Mouse (Mus musculus) hematopoietic multipotent progenitor cell, adult 10-12 weeks (in vitro differentiated cells): ENCODE measurements around the gene Mtx2. TPM values are rescaled to one million over a fixed set of nuclear protein-coding genes. Genes with fewer than 3 reads are reported as not detected.

Experiments
- polyA plus RNA-seq: library from polyadenylated mRNA; stranded (reverse); fragments of >175 nt; gene quantifications from 2 replicates; pipeline ENCODE4 v1.2.3, GENCODE M21; 2012; ENCODE audit warnings: low replicate concordance

Mtx2 gene
- polyA plus RNA-seq: 21.6 and 35.3 TPM in 2 replicates

DNA sequence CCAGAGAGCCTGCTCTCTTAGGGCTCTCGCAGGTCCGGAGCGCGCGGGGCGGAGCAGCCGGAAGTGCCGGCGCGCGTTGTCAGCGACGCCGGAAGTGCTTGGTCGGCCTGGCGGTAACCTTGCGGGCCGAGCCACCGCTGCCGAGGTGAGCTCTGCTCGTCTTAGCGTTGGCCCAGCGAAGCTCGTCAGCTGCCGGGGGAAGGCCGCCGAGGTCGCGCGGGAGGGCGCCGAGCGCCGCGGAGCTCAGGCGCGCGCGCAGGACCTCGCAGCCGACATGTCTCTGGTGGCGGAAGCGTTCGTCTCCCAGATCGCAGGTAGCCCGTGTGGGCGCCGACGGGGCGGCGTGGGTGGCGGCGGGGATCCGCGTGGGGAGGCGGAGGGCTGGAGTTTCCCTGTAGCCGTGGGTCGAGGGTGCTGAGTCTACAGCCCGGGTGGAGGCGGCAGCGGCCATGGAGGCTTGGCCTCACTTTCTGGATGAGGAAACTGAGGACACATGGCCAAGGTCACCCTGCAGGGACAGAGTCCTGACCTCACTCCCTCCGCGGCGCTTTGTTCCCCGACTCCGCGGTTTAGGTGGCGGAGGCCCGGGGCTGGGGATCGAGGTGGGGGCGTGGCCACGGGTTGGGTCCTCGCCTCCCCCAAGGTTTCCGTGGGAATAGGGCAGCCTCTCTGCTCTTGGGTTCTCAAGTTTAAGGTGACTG lies at the start of gene Mtx2:
Gene Mtx2 (plus strand): TSS at position 74 of the 701 bp plus-strand sequence.

Other genes with a start within 250 kb of the Mtx2 start
- 5.0 and 12.5 TPM in 2 replicates for gene Lnpk, start 246.4 kb upstream of the Mtx2 start, polyA plus RNA-seq
- gene Evx2, start 166.2 kb upstream of the Mtx2 start, polyA plus RNA-seq: not detected in 2 replicates
- not detected in 2 replicates for gene Hoxd13, start 157.5 kb upstream of the Mtx2 start, polyA plus RNA-seq
- not detected in 2 replicates for gene Hoxd12, start 150.8 kb upstream of the Mtx2 start, polyA plus RNA-seq
- gene Hoxd11, start 146.2 kb upstream of the Mtx2 start, polyA plus RNA-seq: not detected in 2 replicates
- gene Hoxd10, start 133.9 kb upstream of the Mtx2 start, polyA plus RNA-seq: not detected in 2 replicates
- not detected in 2 replicates for gene Hoxd9, start 128.1 kb upstream of the Mtx2 start, polyA plus RNA-seq
- 0.04 TPM in 1 of 2 replicates, not detected in the other for gene Hoxd8, start 121.2 kb upstream of the Mtx2 start, polyA plus RNA-seq
- not detected in 2 replicates for gene Hoxd3, start 113.9 kb upstream of the Mtx2 start, polyA plus RNA-seq
- 0.47 TPM in 1 of 2 replicates, not detected in the other for gene Hoxd4, start 113.9 kb upstream of the Mtx2 start, polyA plus RNA-seq
- gene Gm28230, start 99.1 kb upstream of the Mtx2 start, polyA plus RNA-seq: 0.03 TPM in 1 of 2 replicates, not detected in the other
- not detected in 2 replicates for gene Hoxd1, start 62.8 kb upstream of the Mtx2 start, polyA plus RNA-seq